Mouse (Mus musculus) olfactory bulb, adult 2 months (tissue): ENCODE measurements around the gene Zbtb12. TPM values are rescaled to one million over a fixed set of nuclear protein-coding genes. Genes with fewer than 3 reads are reported as not detected.
A peak's percentile ranks its signal among the peaks of the same experiment; 100 is the strongest.
"Not testable (repeated sequence)": the region's sequence is repeated elsewhere in the genome, so short reads cannot be mapped to it uniquely, and the experiment has no call there.

Experiments used
- H3K27ac ChIP-seq: fragments of 200-500 bp; 2 replicates; pipeline ENCODE4 v1.5.1; 2012; ENCODE audit warnings: low read depth, low read length; ENCODE audit not compliant: insufficient read depth
- H3K4me1 ChIP-seq: fragments of 200-500 bp; 2 replicates; pipeline ENCODE4 v1.6.1; 2012; ENCODE audit warnings: low read length; ENCODE audit not compliant: control insufficient read depth, insufficient read depth
- H3K4me3 ChIP-seq: fragments of 200-500 bp; 2 replicates; pipeline ENCODE4 v1.5.1; 2012; ENCODE audit warnings: mild to moderate bottlenecking, low read depth, low read length, moderate library complexity; ENCODE audit not compliant: insufficient read depth
- CTCF ChIP-seq: fragments of 200-500 bp; IDR thresholded peaks from 2 replicates; pipeline ENCODE4 v1.5.1; 2012; ENCODE audit warnings: low read depth, mild to moderate bottlenecking, low read length, moderate library complexity; ENCODE audit not compliant: insufficient read depth
- POLR2A ChIP-seq: fragments of 200-500 bp; IDR thresholded peaks from 2 replicates; pipeline ENCODE4 v1.6.1; 2012; ENCODE audit warnings: mild to moderate bottlenecking, low read depth, low read length, moderate library complexity; ENCODE audit not compliant: insufficient read depth
- WGBS: fragments of 180-500 bp; shearing (Covaris S2); methylation state at CpG from one replicate; pipeline ENCODE4 v1.1.7; 2018; 5-methylcytosine and 5-hydroxymethylcytosine counted together
- polyA plus RNA-seq: library from polyadenylated mRNA; stranded (reverse); fragments of >200 nt; gene quantifications from 2 replicates; pipeline ENCODE4 v1.2.4, GENCODE M21; 2012; ENCODE audit warnings: low replicate concordance; ENCODE audit not compliant: missing spikeins, insufficient read depth, insufficient read length

Zbtb12 gene
- polyA plus RNA-seq = not detected in 2 replicates

GRCm38 (mm10) chr17:34879336-34879879 lies at the start of gene Zbtb12:
Gene Zbtb12, plus strand, starts transcription at chr17:34879483.
- H3K4me1 ChIP-seq = no peaks in the 10 kb centered on the region
- no peak for TF ChIP-seq CTCF
- no peak for TF ChIP-seq POLR2A
- 65% methylated on average over 11 of the region's 11 CpGs for WGBS
- no peak within 1 kb of the TSS for H3K4me3 ChIP-seq
- H3K27ac ChIP-seq = no peak within 1 kb of the TSS

DNA sequence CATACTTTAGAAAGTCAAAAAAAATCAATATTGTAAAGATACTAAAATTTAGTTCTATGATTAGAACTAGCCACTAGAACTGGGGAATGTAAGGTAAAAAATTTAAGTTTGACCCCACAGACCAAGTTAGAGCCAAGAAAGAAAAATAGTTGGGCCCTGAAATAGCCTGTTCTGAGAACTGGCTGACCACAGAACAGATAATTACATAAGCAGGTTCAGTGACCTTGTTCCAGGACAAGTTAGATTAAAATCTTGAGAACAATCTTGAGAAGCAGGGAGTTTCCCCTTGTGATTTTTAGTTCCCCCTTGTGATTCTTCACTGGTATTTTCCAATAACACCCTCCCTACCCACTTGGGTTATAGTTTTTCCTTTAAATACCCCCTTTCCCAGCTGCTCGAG lies 48.5 kb upstream of the Zbtb12 start:
- WGBS = 93% methylated on average over 1 of the region's 1 CpGs
- H3K4me3 ChIP-seq, H3K27ac ChIP-seq, H3K4me1 ChIP-seq: not testable (repeated sequence)

DNA sequence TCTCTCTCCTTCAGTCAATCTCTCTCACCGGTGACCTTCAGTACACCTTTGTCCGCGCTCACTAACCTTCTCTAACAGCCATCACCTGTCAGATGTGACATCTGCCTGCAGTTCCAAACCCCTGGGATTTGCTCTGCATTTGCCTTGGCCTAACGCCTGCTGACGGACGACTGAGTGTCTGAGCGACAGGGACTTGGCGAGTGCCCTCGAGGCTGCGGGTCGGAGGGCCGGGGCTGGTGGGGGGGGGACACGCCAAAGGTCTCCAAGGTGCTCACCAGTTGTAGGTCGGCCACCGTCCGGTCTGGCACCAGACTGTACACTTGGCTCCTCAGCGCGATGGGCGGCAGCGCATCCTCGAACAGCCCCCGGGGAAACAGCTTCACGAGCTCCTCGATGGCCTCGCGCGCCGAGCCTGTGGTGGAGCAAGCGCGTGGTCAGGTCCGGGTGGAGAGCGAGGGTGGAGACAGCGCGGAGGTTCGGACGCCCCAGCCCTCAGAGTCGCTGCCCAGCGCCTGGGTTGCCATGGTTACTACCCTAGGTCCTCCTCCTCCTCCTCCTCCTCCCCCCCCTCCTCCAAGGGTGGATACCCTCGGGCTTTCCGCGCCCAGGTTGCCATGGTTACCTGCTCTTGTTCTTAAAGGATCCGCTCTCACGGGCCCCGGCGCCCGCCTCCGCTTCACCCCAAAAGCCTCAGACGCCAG lies 43.0 kb upstream of the Zbtb12 start:
- no peak for TF ChIP-seq POLR2A
- TF ChIP-seq CTCF = no peak
- peak overlapping the region; percentile 60; the same call in 1 of the 2 replicates for H3K27ac ChIP-seq
- H3K4me1 ChIP-seq = peaks cover 21% of the 10 kb centered on the region
- WGBS = 3% methylated on average over 48 of the region's 48 CpGs
- H3K4me3 ChIP-seq = peak overlapping the region; percentile 86

DNA sequence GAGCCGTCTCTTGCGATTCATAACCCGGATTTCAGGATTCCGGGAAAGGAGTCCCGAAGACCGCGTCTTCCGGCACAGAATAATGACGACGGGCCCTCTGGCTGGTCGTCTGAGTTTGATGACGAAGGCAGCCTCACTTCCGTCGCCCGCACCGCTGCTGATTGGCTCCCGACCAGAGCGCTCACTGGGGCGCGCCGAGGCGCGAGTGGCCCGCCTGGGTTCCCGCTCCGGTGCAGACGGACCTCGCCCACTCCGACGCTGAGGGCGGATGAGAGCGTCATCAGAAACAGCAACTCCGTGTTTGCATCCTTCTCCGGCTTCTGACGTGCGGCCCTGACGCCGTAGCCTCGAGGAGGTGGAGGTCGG lies 42.4 kb upstream of the Zbtb12 start, which contains the start of the genes Stk19 and Dxo:
Gene Stk19 (minus strand): TSS at position 90 of the 366 bp plus-strand sequence.
Gene Dxo (plus strand): TSS at position 164 of the 366 bp plus-strand sequence.
- under 1% methylated on average over 40 of the region's 40 CpGs for WGBS
- peak within 1 kb of the TSS; percentile 60 for H3K27ac ChIP-seq

DNA sequence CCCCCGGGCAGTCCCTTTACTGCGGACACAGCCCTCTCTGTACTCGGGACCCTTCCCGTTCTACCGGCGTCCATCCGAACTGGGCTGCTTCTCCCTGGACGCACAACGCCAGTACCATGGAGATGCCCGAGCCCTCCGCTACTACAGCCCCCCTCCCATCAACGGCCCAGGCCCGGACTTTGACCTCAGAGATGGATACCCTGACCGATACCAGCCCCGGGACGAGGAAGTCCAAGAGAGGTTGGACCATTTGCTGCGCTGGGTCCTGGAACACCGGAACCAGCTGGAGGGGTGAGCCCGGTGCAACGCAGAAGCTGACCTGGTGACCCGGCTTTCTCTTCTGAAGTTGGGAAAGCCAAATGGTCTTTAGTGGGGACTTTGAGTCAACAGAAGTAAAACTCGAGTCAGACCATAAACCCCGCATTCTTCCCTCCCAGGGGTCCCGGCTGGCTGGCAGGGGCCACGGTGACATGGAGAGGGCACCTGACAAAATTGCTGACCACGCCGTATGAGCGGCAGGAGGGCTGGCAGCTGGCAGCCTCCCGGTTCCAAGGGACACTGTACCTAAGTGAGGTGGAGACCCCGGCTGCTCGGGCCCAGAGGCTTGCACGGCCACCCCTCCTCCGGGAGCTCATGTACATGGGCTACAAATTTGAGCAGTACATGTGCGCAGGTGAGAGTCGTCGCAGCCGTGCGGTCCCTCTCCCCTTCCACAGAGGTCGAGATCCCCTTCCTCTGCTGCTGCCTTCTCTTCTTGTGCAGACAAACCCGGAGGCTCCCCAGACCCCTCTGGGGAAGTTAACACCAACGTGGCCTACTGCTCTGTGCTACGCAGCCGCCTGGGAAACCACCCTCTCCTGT lies 41.6 kb upstream of the Zbtb12 start:
- TF ChIP-seq POLR2A (no peak), CTCF (no peak)
- Histone ChIP-seq H3K27ac (no peak overlapping the region), H3K4me3 (peak overlapping the region; percentile 86), H3K4me1 (peaks cover 21% of the 10 kb centered on the region)
- 39% methylated on average over 43 of the region's 43 CpGs for WGBS

More for the DNA sequence above, 42.4 kb upstream of the Zbtb12 start, which contains the start of the genes Stk19 and Dxo:
- H3K4me1 ChIP-seq = peaks cover 21% of the 10 kb centered on the region
- H3K4me3 ChIP-seq = peak within 1 kb of the TSS; percentile 86
- TF ChIP-seq CTCF (no peak), POLR2A (peak; percentile 76)

DNA sequence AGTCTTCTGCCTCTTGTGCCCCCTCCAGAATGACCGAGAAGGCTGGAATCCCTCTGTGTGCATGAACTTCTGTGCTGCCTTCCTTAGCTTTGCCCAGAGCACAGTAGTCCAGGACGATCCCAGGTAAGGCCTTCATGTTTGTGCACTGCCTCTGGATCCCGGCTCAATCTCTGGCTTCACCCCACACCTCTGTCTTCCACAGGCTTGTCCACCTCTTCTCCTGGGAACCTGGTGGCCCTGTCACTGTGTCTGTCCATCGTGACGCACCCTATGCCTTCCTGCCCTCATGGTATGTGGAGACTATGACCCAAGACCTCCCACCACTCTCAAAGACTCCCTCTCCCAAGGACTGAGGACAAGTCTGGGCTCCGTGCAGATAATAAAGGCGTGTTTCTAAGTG lies 40.5 kb upstream of the Zbtb12 start:
- Histone ChIP-seq H3K4me1 (peaks cover 18% of the 10 kb centered on the region), H3K27ac (no peak overlapping the region), H3K4me3 (no peak overlapping the region)
- 86% methylated on average over 7 of the region's 7 CpGs for WGBS
- no peak for TF ChIP-seq CTCF
- TF ChIP-seq POLR2A = no peak

GRCm38 (mm10) chr17:34840736-34841307 lies 38.5 kb upstream of the Zbtb12 start:
- Histone ChIP-seq H3K4me1 (peaks cover 18% of the 10 kb centered on the region), H3K27ac (no peak overlapping the region), H3K4me3 (no peak overlapping the region)
- TF ChIP-seq CTCF (no peak), POLR2A (no peak)
- WGBS = 83% methylated on average over 6 of the region's 6 CpGs

DNA sequence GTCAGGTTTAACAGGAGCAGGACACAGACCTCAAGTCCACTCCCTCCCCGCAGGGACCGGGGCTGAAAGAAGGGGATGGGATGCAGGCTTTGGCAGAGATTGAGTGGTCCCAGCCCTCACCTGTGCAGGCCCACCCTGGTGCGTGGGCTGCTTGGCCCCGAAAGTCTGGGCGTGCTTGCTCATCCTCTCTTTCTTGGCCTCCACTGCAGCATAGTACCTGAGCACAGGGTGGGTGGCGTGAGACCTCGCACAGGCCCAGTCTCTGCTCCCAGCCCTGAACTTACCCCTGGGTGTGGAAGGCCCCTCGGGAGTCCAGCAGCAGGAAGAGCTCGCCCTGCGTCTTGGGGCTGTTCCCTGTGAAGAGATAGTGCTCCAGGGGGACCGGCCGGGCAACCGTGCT lies 34.4 kb upstream of the Zbtb12 start:
- no peak overlapping the region for H3K4me3 ChIP-seq
- WGBS = 97% methylated on average over 13 of the region's 13 CpGs
- H3K4me1 ChIP-seq = peaks cover 3% of the 10 kb centered on the region; the same call in 1 of the 2 replicates
- no peak for TF ChIP-seq CTCF
- TF ChIP-seq POLR2A = no peak
- no peak overlapping the region for H3K27ac ChIP-seq

GRCm38 (mm10) chr17:34847192-34847591 lies 32.1 kb upstream of the Zbtb12 start:
- peaks cover 8% of the 10 kb centered on the region for H3K4me1 ChIP-seq
- H3K27ac ChIP-seq = no peak overlapping the region
- 88% methylated on average over 6 of the region's 6 CpGs for WGBS
- no peak overlapping the region for H3K4me3 ChIP-seq
- TF ChIP-seq CTCF (no peak), POLR2A (no peak)
